Mouse (Mus musculus): ENCODE results near the gene Myl12a.

- TF ChIP-seq USF1 (IDR thresholded peaks at IDR 0.05; ENCODE audit: low read depth) (no peak), CTCF (IDR thresholded peaks at IDR 0.05; ENCODE audit: control insufficient read depth, insufficient read depth, insufficient read length) (no peak), MAX (IDR thresholded peaks at IDR 0.05) (no peak), MYOG (IDR thresholded peaks at IDR 0.05; ENCODE audit: control insufficient read depth, extremely low read depth, insufficient read length) (no peak), FOSL1 (IDR thresholded peaks at IDR 0.05; ENCODE audit: insufficient read depth, low read length, poor library complexity, severe bottlenecking) (no peak), MYOD1 (IDR thresholded peaks at IDR 0.05; ENCODE audit: control insufficient read depth, insufficient read length, low read depth) (no peak)
Measured at GRCm38 (mm10) chr17:70989991-70990390, 12.7 kb downstream of the Myl12a start.
